Mouse (Mus musculus) megakaryocyte-erythroid progenitor cell, adult 5-6 weeks (primary cell): ENCODE data around the gene Syt6. TPM values are rescaled to one million over a fixed set of nuclear protein-coding genes. Genes with fewer than 3 reads are reported as not detected.

ENCODE experiments used
- total RNA-seq, 2 experiments: library from RNA; stranded (forward) in 1 of 2; stranded (reverse) in 1 of 2; fragments of 200-1000, 215-1000 nt in 1 of 2; fragments of >200 nt in 1 of 2; fragmentation: Nextera tagmentation in 1 of 2; gene quantifications; 2 replicates each; pipeline ENCODE4 v1.2.3; 2014 to 2017

Syt6 gene
- total RNA-seq, 2 experiments from 2014 or later = not detected

Other genes with a start within 250 kb of the Syt6 start
- gene Atg4a-ps, start 70.8 kb downstream of the Syt6 start, total RNA-seq (2014; fragmentation: Nextera tagmentation) = not detected in 2 replicates
- 0.88 and 1.7 TPM in 2 replicates for gene Atg4a-ps, start 70.8 kb downstream of the Syt6 start, total RNA-seq (2017)
- not detected in 2 replicates for gene Olfml3, start 162.8 kb downstream of the Syt6 start, total RNA-seq (2014; fragmentation: Nextera tagmentation)
- 0.56 TPM in 1 of 2 replicates, not detected in the other for gene Olfml3, start 162.8 kb downstream of the Syt6 start, total RNA-seq (2017)
- not detected in 2 replicates for gene Gm10964, start 164.1 kb downstream of the Syt6 start, total RNA-seq (2014; fragmentation: Nextera tagmentation)
- gene Gm10964, start 164.1 kb downstream of the Syt6 start, total RNA-seq (2017) = not detected in 2 replicates
- gene Hipk1, start 216.3 kb downstream of the Syt6 start, total RNA-seq (2014; fragmentation: Nextera tagmentation) = 98.1 and 127 TPM in 2 replicates
- 64.3 and 69.2 TPM in 2 replicates for gene Hipk1, start 216.3 kb downstream of the Syt6 start, total RNA-seq (2017)
- 17.9 and 25.4 TPM in 2 replicates for gene Dclre1b, start 234.2 kb downstream of the Syt6 start, total RNA-seq (2014; fragmentation: Nextera tagmentation)
- gene Dclre1b, start 234.2 kb downstream of the Syt6 start, total RNA-seq (2017) = 8.3 and 9.8 TPM in 2 replicates
- gene Ap4b1, start 234.3 kb downstream of the Syt6 start, total RNA-seq (2014; fragmentation: Nextera tagmentation) = 14.9 and 22.2 TPM in 2 replicates
- gene Ap4b1, start 234.3 kb downstream of the Syt6 start, total RNA-seq (2017) = 14.6 and 28.8 TPM in 2 replicates
- gene Gm43064, start 234.3 kb downstream of the Syt6 start, total RNA-seq (2014; fragmentation: Nextera tagmentation) = not detected in 2 replicates
- not detected in 2 replicates for gene Gm43064, start 234.3 kb downstream of the Syt6 start, total RNA-seq (2017)